Mouse (Mus musculus): ENCODE measurements around the gene Fam83d.
A peak's percentile ranks its signal among the peaks of the same experiment; 100 is the strongest.
"Not testable (repeated sequence)": the region's sequence is repeated elsewhere in the genome, so short reads cannot be mapped to it uniquely, and the experiment has no call there.

Fam83d gene

DNA sequence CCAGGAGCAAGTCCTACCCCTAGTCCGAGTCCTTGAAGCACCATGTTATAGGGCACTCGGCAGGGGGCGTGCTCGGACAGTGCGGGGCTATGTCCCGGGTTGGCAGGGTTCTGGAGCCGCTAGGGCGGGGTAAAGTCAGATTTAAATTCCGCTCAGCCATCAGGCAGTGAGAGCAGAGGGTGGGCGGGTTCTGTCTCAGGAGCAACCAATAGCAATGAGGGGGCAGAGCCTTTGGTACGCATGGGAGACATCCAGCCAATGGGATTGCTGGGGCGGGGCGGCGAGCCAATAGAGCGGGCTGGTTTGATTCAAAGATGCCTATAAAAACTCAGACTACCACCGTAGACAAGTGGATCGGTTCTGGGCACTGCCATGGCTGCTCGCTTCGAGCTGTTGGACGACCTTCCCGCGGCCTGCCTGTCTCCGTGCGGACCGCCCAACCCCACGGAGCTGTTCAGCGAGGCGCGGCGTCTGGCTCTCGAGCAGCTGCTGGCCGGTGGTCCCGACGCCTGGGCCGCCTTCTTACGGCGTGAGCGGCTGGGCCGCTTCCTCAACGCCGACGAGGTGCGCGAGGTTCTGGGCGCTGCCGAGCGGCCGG is at the start of gene Fam83d:
Gene Fam83d, plus strand, starts transcription at position 352 of the 598 bp plus-strand sequence.
- peak; percentile 97 for DNase-seq (ENCODE audit: low spot score in 2 of 2)

DNA sequence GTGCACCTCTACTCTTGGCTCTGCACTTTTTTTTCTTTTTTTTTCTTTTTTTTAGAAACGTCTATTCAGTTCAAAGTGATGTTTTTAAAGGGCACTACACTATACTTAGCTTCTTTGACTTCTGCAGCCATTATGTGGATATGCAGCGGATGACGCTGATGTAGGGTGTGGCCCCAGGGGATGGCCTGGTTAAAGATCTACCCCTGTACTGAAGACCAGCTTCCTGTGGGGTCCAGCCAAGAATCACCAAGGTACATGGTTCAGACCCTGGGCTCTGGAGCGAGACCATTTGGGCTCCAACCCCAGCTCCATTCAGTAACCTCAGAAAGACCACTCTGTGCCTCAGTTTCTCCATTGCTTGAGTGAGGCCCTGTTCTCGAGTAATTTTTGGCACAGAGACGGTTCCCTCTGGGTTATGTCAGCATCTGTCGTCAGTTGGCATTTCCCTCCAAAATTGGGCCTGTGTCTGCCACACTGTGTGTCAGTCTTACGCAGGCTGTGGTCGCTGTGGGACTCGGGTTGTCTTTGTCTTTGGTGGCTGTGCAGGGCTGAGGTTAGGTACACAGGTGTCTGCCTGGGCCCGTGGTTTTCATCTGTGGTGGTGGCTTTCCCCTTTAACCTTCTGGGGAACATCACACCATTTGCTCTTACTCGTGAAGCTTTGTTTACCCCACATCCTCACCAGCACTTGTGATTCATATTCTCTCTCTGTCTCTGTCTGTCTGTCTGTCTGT is 48.9 kb upstream of the Fam83d start:
- peak; percentile 88 to 95 for DNase-seq (ENCODE audit: low spot score in 2 of 2)

DNA sequence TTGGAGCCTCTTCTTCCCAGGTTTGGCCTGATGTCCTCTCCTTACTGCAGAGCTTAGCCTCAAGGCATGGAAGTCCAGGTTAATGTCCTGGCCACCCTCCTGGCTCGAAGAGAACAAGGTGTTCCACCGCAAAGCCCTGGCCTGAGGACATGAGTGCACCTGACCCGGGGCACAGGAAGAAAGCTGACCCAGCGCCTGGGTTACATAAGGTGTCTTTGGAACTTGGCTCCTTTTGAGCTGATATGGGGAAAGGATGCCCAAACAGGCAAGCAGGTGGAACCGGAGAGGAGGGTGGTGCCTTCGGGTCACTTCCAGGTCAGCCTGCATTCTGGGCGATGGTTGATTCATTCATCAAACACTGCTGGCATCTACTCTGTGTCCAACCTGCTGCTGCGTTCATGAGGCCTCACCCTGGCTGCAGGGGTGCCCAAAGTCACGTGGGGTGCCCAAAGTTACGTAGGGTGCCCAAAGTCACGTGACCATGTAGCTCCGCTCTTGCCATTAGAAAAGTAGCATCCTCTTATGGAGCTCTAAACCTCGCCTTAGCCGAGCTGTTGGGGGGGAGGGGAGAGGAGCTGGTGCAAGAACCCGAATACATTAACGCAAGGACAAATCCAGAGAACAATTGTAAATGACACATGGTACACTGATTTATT is 47.0 kb upstream of the Fam83d start:
- DNase-seq (ENCODE audit: low spot score in 2 of 2) = no peak

DNA sequence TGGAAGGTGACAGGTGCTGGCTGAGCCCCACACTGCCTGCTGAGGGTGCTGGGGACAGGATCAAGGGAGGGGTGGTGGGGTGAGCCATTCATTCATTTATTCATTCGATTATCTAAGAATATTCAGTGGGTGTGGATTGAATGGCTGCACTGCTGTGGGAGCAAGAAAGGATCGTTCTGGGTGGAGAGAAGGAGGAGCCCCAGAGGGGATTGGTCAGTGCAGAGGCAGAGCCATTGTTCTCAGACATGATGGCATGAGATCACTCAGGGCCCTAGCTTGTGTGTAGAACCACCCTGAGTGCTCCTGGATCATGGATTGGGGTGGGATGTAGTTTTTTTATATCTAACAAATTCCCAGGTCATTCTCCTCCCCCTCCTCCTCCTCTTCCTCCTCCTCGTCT is 46.4 kb upstream of the Fam83d start:
- no peak for DNase-seq (ENCODE audit: low spot score in 2 of 2)

DNA sequence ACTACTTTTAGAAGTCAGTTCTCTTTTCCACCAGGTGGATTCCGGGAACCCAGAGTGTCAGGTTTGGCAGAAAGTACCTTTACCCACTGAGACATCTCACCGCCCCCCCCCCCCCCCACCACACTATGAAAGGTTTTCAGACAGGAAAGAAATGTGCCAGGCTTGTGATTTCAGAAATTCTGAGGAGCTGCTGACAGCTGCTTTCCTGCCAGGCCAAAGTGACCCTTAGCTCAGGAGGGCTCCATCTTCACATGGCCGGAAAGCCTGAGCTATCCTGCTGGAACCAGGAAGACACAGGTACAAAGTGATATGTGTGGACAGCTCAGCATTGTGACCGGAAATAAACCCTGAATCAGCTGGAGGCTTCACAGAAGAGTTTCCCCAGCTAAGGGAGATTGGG is 45.8 kb upstream of the Fam83d start:
- DNase-seq (ENCODE audit: low spot score in 2 of 2) = no peak

DNA sequence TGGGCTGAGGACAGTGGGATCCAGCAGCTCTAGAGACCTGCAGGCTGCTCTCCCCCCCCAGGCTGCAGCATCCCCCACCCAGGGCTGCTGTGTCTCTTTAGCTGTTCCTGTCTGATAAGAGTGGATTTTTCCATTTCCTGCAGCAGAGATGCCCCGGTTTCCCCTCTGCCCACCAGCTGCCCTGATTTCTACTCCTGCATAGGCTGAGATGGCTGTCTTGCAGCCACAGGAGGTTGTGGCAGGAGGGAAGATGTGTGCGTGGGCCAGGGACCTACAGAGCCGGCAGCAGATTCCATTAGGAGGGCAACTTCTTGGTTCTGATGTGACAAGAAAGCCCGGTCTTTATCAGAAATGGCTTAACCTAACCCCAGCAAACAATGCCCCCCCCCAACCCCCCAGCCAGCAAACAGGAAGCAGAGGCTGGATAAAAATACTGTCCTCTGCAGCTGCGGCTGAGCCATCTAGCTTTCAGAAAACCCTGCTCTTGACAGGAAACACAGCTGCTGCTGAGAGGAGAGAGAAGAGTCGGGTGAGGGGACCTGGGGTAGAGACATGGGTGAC is 44.8 kb upstream of the Fam83d start:
- DNase-seq (ENCODE audit: low spot score in 2 of 2) = peak; percentile 78 to 82

DNA sequence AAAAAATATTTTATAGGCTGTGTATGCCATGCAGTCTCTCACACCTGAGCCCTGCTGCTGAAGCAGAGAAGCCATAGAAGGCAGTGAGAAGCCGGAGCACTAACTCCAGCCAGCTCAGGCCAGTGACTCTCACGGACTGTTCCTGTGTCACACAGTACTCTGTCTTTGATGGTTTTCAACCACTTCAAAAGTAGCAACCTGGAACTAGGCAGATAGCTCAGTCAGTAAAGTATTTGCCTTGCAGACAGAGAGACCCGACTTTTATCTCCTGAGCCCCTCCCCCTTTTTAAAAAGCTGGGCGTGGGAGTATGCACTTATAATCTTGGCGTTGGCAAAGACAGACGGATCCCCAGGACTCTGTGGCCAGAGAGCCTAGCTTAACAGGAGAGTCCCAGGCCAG is 44.1 kb upstream of the Fam83d start:
- peak in 1 of 2 experiments; percentile 58 for DNase-seq (ENCODE audit: low spot score in 2 of 2)

DNA sequence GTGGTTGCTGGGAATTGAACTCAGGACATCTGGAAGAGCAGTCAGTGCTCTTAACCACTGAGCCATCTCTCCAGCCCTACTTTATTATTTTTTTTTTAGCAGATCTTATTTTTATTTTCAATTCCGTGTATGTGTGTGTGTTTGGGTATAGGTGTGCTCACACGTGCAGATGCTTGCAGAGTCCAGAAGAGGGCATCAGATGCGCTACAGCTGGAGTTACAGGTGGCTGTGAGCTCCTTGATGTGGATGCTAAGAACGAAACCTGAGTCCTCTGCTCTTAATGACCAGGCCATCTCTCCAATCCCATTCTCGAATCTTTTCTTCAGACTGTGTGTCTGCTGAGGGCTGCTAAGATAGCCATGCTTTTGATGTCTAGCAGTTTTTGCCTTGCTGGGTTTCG is 41.6 kb upstream of the Fam83d start:
- DNase-seq (ENCODE audit: low spot score in 2 of 2) = no peak

DNA sequence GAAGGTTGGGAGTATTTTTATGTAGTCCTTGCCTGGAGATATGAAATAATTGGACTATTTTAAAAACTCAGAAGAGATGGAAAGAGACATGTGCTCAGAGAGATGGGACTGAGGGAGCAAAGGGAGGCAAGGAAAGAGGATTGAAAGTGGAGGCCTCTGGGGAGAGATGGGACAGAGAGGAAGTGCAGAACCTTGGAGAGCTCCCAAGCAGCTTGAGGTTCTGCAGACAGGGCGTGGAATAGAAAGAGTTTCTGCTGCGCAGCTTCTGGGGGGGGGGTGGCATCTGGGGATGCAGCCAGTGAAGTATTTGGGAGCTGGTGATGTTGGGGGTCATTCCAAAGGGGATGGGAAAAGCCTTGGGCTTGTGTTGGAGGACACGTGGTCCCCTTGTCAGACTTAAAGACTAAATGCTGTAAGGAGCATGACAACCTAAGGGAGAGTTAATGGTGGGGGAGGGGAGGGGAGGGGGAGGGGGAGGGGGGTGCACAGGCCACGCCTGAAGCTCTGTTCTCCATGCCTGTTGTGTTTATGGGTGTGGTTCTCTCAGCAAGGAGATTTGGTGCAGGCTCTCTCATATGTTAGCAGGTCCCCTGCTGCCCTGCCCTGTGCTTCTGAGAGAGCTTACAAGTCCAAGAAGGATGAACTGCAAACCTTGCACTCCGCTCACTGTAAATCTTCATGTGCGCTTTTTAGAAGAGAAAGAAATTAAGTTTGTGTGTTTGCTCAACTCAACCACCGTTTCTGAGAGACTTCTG is 39.7 kb upstream of the Fam83d start:
- DNase-seq (ENCODE audit: low spot score in 2 of 2) = no peak

DNA sequence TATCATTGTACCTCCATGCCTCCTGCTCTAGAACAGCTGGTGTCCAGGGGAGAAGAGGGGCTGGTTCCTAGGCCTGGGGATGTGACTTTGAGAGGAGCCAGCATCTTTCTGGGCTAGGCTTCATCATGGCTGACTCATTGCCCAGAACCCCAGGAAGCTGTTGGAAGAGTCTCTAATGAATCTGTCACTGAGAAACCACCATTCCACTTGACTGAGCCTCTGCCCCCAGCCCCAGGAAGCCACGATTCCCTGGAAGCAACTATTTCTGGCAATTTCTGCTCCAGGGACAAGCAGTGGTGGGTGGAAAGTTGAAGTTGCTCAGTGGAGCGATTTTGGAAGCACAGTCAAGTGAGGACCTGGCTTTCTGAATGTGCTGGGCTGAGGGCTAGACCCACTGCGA is 37.0 kb upstream of the Fam83d start:
- no peak for DNase-seq (ENCODE audit: low spot score in 2 of 2)

DNA sequence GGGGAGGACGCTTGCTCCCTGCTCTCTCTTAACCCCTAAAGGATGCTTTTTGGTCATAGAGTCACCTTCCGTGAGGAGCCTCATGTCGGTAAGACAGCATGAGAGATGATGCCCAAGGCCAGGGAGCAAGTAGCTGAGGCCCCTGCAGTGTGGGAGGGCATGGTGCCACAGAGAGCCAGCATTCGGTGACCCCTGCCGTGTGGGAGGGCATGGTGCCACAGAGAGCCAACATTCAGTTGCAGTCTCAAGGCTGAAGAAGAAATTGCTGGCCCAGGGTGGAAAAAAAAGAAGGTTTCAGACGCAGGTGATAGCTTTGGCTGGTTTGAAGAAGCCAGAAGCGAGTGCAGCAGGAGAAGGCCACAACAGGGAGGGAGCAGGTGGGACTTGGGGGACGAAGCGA is 35.4 kb upstream of the Fam83d start:
- DNase-seq (ENCODE audit: low spot score in 2 of 2) = no peak

DNA sequence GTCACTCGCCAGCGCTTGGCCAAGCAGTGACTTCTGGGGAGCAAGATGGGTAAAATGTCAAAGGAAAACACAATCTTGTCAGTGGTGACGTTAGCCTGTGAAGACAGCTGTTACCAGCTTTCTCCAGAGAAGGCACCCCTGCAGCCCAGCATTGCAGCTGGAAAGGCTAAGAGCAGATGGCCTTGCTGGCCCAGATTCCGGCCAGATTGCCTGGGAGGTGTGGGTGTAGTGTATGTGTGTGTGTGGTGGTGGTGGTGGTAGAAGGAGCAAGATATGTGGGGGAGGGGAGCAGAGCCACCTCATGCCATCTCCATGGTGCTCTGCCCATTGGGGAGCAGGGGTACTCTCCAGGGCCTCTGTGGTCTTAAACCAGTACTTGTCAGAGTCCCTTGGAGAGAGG is 34.8 kb upstream of the Fam83d start:
- DNase-seq (ENCODE audit: low spot score in 2 of 2) = no peak

DNA sequence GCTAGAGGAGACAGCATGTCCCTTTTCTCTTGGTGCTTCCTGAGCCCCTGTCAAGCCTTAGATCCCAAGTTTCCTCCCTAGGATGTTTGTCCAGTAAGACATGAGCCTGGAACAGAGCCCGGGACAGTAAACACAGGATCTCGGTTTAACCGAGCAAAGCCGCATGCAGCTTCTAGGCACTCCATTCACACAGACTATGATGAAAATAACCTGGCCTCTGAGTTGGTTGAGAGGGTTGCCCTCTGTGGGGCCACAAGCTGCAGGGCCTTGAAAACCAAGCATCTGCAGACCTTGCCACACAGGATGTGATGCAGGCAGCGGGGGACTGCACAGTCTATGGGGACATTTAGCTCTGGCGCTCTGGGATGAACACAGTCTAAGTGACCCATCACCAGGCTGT is 34.0 kb upstream of the Fam83d start:
- DNase-seq (ENCODE audit: low spot score in 2 of 2) = peak; percentile 62 to 64

DNA sequence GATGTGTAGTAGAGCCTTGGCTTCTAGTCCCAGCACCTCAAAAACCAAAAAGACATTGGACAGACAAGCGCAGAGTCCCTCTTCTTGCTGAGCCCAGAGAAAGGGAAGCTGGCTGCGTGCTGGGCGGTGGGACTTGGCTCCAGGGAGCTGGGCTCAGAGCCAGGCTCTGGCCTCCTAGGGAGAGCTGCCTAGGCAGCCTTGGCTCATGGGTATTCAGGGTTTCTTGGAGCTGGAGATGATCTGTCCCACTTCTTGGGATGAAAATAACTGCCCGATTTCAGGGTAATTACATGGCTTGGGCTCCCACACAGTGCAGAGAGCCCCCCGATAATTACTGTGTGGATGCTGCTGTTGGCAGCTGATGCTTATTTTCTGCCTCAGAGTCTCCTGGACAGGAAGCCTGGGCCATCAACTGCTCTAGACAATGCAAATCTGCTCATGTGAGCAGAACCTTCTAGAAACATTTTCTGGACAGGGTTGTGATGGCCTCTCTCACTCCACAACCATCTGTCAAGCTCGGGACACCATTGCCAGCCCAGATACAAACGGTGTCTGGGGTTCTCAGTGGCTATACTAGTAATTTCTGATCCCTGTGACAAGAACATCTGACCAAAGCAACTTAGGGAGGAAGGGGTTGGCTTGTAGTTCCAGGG is 33.3 kb upstream of the Fam83d start:
- DNase-seq (ENCODE audit: low spot score in 2 of 2) = no peak

DNA sequence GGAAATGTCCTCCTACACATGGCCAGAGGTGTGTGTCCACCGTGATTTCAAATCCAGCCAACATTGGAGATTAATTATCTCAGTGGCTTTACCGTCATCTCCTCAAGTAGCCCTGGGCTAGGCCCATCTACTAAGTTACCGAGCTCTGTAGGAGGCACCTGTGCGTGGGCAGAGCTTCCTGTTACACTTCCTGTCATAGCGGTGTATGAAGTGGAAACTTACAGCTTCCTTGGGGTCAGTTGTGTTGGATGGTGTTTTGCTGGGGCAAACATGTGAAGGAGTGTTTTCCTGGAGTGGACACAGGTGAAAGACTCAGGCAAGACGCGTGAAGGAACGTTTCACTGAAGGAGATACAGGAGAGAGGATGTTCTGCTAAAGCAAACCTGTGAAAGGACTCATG is 32.6 kb upstream of the Fam83d start:
- DNase-seq (ENCODE audit: low spot score in 2 of 2) = peak; percentile 56 to 63

DNA sequence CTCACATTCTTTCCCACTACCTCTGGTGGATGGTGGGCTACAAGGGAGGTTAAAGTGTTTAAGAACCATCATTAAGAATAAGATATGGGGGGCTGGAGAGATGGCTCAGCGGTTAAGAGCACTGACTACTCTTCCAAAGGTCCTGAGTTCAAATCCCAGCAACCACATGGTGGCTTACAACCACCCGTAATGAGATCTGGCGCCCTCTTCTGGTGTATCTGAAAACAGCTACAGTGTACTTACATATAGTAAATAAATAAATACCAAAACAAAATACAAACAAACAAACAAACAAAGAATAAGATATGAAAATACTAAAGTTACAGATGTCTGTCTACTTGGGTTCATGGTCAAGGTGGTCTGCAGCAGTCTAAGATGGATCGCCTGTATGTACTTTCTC is 31.6 kb upstream of the Fam83d start:
- not testable (repeated sequence) for DNase-seq (ENCODE audit: low spot score in 2 of 2)

DNA sequence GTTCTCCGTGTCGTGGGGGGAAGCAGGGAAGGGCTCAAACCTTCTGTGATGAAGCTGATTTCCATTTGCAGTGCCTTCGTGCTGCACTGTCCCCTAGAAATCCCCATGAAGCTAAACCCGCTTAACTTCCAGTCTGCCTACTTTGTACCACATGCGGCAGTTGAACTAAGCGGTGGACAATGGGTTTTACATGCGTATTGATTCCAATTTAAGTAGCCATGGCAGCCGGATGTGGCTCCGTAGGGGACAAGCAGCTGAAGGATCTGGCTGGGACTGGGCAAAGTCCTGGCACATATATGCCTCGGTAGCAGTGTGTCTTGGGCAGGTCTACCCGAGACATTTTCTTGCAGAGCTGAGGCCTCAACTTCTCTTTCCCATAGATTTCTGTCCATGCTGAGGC is 29.3 kb upstream of the Fam83d start:
- DNase-seq (ENCODE audit: low spot score in 2 of 2) = no peak

DNA sequence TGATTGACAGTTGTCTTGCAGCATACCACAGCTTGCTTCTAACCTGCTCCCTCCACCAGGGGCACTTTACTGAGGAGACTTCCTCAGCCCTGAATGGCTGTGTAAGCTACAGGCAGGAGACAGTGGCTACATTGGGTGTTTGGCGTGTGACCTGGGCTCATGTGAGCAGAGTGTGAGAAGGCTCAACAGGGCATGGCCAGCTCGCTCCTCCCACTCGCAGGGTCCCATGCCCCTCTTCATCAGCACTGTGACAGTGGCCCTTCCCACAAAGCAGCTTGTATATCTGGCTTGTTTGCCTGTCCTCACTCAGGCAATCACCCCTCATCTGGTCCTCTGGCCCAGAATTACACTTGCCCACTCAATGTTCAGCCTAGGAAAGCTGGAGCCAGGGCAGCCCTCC is 28.8 kb upstream of the Fam83d start:
- no peak for DNase-seq (ENCODE audit: low spot score in 2 of 2)

DNA sequence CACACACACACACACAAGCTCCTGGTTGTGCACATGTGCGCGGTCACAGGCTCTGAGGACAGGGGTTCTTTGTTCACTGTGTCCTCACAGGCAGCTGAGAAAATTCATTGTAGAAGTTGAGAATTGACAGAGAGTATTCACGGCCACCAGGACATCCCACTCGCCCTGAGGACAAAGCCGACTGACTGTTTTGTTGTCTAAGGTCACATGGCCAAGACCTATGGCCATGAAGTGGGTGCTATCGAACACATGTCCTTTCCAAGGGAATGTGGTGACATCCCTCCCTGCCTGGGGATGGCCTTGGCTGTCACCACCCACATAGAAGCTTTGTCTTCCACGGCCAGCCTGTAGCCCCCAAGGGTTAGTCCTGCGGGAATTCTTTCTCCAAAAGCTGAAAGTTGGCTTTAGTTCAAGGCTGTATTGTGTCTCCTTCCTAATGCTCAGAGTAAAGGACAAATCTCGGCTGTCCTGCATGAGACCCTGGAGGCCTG is 26.8 kb upstream of the Fam83d start:
- no peak for DNase-seq (ENCODE audit: low spot score in 2 of 2)

DNA sequence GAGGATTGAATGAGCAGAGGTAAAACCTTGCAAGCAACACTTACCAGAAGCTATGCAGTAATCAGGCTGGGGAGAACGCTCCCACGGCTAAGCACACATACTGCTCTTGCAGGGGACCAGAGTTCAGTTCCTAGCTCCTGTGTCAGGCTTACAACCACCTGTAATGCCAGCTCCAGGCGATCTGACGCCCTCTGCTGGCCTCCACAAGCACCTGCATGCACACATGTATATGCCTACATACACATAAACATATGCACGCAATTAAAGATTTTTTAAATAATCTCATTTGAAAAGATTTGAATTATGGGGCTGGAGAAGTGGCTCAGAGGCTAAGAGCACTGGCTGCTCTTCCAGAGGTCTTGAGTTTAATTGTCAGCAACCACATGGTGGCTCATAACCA is 25.5 kb upstream of the Fam83d start:
- no peak for DNase-seq (ENCODE audit: low spot score in 2 of 2)

DNA sequence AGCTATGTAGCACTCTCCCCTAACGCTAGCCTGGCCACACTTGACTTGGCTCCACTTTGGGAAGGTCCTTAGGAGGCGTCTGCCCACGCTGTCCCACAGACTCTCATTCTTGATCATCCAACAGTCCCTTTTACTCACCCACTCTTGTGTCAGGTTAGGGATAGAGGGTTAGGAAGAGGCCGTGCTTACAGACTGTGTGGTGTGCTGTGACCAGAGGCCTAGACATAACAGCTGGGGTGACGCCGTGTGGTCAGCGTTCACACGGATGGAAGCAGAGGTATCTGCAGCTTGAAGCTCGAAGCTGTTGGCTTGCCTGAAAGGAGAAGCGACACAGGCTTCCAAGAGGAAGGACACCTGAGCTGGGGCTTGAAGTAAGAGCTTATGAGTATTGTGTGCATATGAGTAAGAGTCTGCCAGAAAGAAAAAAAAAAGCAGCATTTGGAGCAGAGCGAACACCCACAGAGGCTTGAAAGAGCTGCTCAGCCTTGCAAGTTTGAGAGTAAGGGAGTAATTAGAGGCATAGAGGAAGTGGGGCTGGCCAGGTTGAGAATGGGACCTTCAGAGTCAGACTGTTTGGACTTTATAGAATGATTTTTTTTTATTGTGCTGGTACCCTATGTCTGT is 24.3 kb upstream of the Fam83d start:
- DNase-seq (ENCODE audit: low spot score in 2 of 2) = no peak
